In genomic region chr2:77519341-77519740, GRCm38 (mm10) we compare ENCODE assay signal across 9 mouse cellular contexts.
DNase-seq lines count a peak whose midpoint lies in the region; ATAC-seq lines count a peak whose summit lies in the region.
"Had no signal": no experiment of that assay in that cellular context is flagged by ENCODE, and none has a peak within 500 bp of the region (broad histone marks: within the 10 kb centered on the region; RNA-seq: fewer than 3 reads in every experiment).

No protein-coding gene starts in this region.

- no peaks in the 10 kb centered on the region for H3K27me3 ChIP-seq in hindbrain, embryonic 12.5 days
- 0 out of 2 replicates have a peak, but pooled peaks cover 5% of the 10 kb centered on the region for H3K27me3 ChIP-seq in limb, embryonic 12.5 days
- H3K27me3 ChIP-seq: CH12.LX had no signal

- ATAC-seq in hindbrain, embryonic 12.5 days (ENCODE audit: low FRiP score), result no peak
- no peak for ATAC-seq in limb, embryonic 12.5 days (ENCODE audit: insufficient number of reproducible peaks, insufficient read depth, low FRiP score, low TSS enrichment, low read depth)

- H3K9ac ChIP-seq in hindbrain, embryonic 12.5 days, result no peak overlapping the region
- H3K9ac ChIP-seq in limb, embryonic 12.5 days (replicated peaks), result peak overlapping the region; percentile 51

- H3K4me2 ChIP-seq in hindbrain, embryonic 12.5 days (replicated peaks), result peak overlapping the region; percentile 58
- H3K4me2 ChIP-seq in limb, embryonic 12.5 days, result peak overlapping the region; percentile 71

- H3K9me3 ChIP-seq in hindbrain, embryonic 12.5 days (replicated peaks), result no peaks in the 10 kb centered on the region
- H3K9me3 ChIP-seq in limb, embryonic 12.5 days, result no peaks in the 10 kb centered on the region

- intact Hi-C loops in heart, postnatal 14 days (cut with DNase I), result loop anchor here (10.0 kb wide), 1 partner anchor 155 kb away; no protein-coding TSS in a partner anchor

- peaks cover 10% of the 10 kb centered on the region for H3K4me1 ChIP-seq in hindbrain, embryonic 12.5 days
- peaks cover 12% of the 10 kb centered on the region for H3K4me1 ChIP-seq in limb, embryonic 12.5 days (replicated peaks)

- WGBS in hindbrain, embryonic 12.5 days, result under 1% methylated on average over 14 of the region's 14 CpGs
- WGBS in limb, embryonic 12.5 days, result under 1% methylated on average over 14 of the region's 14 CpGs

- H3K4me3 ChIP-seq in hindbrain, embryonic 12.5 days, result peak overlapping the region; percentile 34
- peak overlapping the region; percentile 44 for H3K4me3 ChIP-seq in limb, embryonic 12.5 days (replicated peaks)

- DNase-seq in heart, adult 11 months, result peak; percentile 80
- no peak for DNase-seq in heart, postnatal 14 days
- DNase-seq in embryo, embryonic 10.5 days (ENCODE audit: low spot score), result peak; percentile 65
- peak; percentile 31 for DNase-seq in neural tube, embryonic 10.5 days (ENCODE audit: extremely low spot score, low spot score)
- DNase-seq in adrenal gland, postnatal 25 days, result no peak
- DNase-seq in spleen, postnatal 10 days (ENCODE audit: low spot score in 2 of 2), result no peak

- no peaks in the 10 kb centered on the region for H3K36me3 ChIP-seq in hindbrain, embryonic 12.5 days
- H3K36me3 ChIP-seq in limb, embryonic 12.5 days, result no peaks in the 10 kb centered on the region

- H3K27ac ChIP-seq in hindbrain, embryonic 12.5 days, result no peak overlapping the region
- no peak overlapping the region for H3K27ac ChIP-seq in limb, embryonic 12.5 days

Comparison
In these comparisons a context has a peak if more than half of its experiments do, and no peak if none do; other contexts are left out.
1. DNase-seq: peak in heart, adult 11 months (single experiment), embryo, embryonic 10.5 days (single experiment) and neural tube, embryonic 10.5 days (single experiment); none in heart, postnatal 14 days (0 of 2), adrenal gland, postnatal 25 days (single experiment) and spleen, postnatal 10 days (0 of 2).